Mouse (Mus musculus) embryo, embryonic 11.5 days (tissue): ENCODE measurements around the gene Pde4d.

Experiments used
- DNase-seq: peaks from one replicate; pipeline ENCODE4 v3.0.0-alpha.2; 2012; ENCODE audit warnings: low read depth, low spot score

Pde4d gene

GRCm38 (mm10) chr13:108998739-108999138, 549.0 kb downstream of the Pde4d start:
- no peak for DNase-seq

DNA sequence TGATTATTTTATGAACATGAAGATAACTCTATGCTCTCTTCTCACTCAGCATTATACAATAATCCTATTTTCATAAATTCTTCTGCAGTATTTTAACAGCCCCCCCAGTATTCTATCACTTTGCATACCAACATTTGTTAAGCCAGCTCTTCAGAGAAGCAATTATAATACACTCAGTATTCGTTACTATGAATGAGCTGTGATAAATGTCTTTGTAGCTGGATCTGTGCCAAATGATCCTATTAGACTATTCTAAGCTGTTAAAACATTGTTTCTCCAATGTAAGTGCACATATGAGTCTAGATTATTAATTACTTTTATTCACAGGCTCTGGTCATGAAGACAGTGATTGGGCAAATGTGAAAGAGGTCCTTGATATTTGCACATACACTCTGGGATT, 575.0 kb downstream of the Pde4d start:
- no peak for DNase-seq

DNA sequence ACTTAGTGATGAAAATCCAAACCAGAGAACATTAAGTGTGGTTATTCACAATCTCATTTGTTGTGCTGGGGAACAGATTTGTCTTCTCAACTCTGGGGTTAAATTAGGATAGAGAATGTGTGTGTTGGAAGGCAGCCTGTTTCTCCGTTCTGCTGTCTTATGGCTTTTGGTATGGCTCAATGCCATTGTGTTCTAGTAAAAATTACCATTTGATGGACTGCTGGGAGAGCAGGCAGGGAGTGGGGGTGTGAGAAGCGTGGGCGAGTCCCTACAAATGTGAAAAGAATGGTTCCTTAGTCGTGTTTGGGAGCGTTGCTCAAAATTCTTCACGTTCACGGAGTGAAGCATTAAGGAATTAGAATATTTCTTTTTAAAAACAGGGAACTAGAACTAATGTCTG, 597.4 kb downstream of the Pde4d start:
- no peak for DNase-seq

DNA sequence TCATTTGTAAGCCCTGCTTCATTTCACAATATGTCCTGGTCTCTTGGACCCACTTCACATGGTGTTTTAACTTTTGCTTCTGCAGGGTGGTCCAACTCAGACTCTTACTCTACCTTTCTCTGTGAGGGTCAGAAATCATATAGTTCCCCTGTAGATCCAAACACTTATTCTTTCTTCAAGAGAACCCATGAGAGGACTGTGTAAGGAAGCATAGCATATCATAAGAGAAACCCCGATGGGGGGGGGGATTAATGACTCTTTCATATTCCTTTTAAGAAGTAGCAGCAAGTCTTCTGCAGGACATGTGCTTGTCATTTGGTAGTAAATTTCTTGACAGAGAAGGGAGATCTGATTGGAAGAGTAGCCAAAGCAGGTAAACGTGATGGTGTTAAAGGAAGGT, 603.1 kb downstream of the Pde4d start:
- no peak for DNase-seq

GRCm38 (mm10) chr13:109053242-109054018, 603.7 kb downstream of the Pde4d start:
- DNase-seq = no peak

DNA sequence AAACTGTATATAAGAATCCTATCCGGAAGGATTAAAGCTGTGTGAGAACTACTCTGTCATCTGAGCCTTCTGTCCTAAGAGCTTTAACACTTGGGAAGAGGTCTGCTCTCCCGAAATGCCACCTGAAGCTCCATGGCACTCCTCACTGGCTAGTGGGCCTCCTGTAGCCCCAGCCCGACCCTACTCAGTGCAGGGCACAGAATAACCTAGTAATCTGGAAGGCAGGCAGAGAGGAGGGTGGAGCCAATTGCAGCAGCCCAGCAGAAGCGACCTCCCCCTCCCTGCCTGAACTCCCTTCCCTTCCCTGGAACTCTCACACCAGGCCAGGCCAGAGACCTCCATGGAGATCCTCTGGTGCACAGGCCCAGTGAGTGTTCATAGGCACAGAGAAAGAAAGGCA, 608.3 kb downstream of the Pde4d start:
- no peak for DNase-seq

DNA sequence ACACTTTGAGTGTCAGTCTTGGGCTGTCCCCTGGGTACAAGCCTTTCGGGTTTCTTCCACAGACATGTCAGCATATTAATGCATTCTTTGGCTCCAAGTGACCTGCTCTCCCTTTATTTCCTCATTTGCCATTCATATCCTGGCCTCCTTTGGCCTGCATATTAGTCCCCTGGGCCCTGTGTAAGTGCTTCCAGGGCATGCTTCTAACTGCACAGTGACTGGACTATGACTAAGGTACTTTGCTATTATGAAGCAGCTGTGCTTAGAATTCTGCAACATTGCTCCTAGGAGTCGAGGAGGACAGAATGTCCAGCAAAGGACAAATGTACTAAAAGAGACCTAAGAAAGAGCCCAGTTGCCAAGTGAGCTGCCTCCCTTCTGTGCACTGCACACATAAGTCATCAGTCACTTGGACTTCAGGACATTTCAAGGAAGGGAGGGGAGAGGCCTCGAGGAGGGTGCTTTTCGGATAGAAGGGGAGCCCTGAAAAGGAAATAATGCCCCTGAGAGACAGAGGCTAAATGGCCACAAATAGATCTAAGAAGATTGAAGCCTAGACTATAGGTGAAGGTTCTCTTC, 616.9 kb downstream of the Pde4d start:
- no peak for DNase-seq

DNA sequence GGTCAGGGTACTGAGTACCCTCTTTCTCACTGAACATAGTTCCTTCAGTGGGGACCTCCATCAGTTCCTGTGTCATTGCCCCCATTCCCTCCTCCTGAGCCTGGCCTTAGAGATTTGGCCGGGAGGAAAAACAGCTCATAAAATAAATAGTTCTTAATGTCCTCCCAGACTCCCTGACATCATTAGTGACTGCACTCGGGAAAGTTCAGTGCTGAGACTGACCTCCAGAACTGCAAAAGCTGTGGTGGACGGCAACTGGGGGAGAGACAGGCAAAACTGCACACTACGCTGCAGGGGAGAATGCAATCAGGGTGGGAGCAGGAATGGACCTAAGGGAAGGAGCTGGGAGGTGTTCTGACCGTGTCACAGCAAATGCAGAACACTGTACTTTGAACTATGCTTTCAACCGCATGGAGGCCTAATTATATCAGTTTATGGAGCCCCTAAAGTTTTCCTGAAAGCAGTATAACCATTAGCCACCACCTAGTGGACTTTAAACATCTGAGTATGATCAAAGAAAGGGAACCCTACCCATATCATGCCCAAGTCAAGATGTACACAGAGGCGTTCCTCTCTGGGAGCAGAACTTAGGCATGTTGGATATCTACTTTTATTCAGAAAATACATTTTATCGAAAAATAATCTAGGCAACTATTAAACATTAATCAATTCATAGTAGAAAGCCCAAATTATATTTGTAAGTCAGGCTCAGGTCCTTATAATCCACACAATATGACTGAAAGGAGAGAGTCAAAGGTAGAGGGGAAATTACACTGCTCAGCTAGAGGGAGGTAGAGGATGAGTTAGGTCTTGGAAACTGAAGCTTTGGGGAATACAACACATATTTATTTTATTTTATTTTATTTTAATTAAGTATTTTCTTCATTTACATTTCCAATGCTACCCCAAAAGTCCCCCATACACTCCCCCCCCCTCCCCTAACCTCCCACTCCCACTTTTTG, 618.8 kb downstream of the Pde4d start:
- no peak for DNase-seq

GRCm38 (mm10) chr13:109073371-109073770, 623.6 kb downstream of the Pde4d start:
- no peak for DNase-seq

DNA sequence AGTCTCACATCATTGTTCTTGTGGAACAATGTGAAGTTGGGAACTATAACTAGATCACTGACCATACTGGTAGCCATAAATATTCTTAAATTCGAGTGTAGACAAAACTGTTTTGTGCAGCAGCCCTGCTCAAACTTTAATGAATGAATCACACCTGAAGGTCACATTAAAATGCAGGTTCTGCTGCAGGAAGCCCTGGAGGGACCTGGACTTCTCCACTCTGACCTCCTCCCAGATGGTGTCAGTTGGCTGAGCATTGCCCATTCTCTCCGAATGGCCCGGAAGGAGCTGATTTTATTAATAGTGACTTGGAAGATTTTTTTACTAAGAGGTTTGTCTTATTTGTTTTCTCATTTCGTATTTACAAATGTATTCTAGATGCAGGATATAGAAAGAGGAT, 624.3 kb downstream of the Pde4d start:
- no peak for DNase-seq

GRCm38 (mm10) chr13:109092654-109093053, 642.9 kb downstream of the Pde4d start:
- DNase-seq = no peak

DNA sequence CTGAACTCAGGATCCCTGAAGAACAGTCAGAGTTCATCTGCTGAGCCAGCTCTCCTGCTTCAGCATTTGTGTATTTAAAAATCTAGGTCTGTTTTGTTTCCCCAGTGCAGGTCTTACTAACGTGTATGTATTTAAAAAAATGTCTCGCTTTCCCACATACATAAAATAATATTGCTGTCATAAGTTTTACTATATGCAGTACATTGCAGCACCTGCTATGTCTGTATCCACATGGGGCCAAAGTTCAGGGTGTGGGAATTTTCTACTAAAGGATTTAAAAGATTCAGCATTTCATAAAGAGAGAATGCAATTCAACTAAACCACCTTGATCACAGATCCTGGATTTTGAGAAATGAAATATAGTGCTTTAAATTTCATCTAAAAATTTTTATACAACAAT, 646.9 kb downstream of the Pde4d start:
- no peak for DNase-seq

DNA sequence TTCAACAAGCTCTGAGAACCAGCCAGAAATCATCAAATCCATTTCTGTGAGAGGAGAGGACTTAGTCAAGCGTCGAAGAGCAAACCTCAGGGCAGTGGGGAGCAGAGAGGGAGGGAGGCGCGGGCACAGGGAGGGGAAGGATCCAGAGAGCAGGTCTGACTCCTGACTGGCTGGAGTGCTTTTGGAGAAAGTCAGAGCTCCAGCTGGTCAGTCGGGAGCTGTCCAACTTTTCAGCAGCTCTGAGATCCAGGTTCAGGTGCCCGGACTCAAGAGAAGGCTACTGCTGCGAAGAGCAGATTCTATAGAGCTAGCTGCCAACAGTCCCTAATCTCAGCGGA, 666.2 kb downstream of the Pde4d start:
- DNase-seq = peak; percentile 64

DNA sequence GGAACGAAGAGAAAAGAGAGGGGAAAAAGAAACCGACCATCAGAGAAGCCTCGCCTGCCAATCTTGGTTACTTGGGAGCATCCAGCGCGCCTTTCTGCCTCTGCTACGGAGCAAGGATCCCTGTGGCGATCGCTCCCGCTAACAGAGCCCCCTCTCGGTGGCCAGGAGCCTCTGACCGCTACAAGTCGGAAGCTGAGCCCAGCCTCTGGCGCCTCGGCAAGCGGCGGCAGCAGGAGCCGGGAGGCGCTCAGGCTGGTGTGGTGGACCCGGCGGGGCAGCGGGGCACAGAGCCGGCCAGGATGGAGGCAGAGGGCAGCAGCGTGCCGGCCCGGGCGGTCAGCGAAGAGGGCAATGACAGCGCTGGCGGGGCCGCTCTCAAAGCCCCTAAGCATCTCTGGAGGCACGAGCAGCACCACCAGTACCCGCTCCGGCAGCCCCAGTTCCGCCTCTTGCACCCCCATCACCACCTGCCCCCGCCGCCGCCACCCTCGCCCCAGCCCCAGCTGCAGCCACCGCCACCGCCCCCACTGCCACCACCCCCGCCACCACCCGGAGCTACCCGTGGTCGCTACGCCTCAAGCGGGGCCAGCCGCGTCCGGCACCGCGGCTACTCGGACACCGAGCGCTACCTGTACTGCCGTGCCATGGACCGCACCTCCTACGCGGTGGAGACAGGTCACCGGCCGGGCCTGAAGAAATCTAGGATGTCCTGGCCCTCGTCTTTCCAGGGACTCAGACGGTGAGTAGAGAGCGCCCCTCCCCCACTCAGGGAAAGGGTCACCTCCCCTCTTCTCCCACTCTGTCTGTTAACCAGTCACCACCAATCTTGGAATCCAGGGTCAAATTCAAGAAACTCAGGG, 666.8 kb downstream of the Pde4d start:
- peak; percentile 53 for DNase-seq

GRCm38 (mm10) chr13:109117210-109117791, 667.6 kb downstream of the Pde4d start:
- DNase-seq = peak; percentile 35

GRCm38 (mm10) chr13:109118296-109118800, 668.6 kb downstream of the Pde4d start:
- no peak for DNase-seq

- no peak for DNase-seq
These were observed 672.1 kb downstream of the Pde4d start for GRCm38 (mm10) chr13:109121867-109122266.

DNA sequence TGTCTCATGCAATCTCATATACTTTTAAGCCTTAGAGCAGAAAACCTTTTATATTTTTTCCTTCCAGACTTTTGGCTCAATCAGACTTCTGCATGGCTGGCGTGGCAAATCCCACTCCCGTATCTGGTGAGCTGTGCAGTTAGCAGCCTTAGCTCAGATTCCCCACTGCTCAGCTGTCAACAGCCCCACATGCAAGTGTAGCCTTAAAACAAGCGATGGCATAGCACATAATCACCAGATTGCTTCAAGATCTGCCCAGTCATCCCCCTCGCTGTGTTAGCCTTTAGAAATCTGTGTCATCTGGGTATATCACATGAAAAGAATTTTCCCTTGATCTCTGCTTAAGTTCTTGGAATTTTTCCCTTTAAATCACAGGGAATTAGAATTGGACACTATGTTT, 686.7 kb downstream of the Pde4d start:
- no peak for DNase-seq

DNA sequence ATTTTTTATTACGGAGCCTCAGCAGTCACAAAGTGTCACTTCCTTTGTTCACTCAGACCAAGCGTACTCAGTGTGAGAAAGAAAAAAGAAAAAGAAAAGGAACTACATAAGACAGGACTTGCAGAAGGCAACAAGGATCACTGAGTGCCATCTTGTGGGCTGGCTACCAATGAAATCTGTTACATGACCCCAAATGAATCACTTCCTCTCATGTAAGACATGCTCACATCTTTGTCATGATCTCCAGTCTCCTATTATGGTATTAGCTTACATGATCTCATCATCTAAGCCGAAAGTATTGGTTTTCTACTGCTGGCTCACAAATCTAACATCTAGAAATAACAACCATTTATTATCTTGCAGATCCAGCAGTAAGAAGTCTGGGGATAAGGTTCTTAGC, 709.0 kb downstream of the Pde4d start:
- no peak for DNase-seq

- DNase-seq = no peak
These were observed 719.0 kb downstream of the Pde4d start for GRCm38 (mm10) chr13:109168556-109169334.
